Comparison of ENCODE assay signal across 24 mouse cellular contexts in the genomic region with DNA sequence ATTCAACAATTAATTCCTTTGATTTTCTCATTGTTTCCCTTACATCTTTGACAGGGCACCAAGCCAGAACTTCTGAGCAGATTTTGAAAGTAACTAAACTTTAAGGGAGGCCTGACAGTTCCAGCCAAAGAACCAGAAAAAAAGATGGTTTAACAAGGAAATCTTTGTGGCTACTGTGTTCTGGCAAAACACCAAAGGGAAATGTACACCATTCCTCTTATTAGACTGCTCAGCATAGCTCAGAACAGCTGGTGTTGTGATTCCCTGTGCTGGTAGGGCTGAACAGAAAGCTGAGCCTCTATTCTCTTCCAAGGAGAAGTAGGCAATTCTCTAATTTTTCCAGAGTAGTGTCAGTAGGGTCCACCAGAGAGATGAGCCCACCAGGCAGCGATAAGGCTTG.
DNase-seq lines count a peak whose midpoint lies in the region; ATAC-seq and TF ChIP-seq lines count a peak whose summit lies in the region.
"Had no signal": no experiment of that assay in that cellular context is flagged by ENCODE, and none has a peak within 500 bp of the region (broad histone marks: within the 10 kb centered on the region; RNA-seq: fewer than 3 reads in every experiment).

No protein-coding gene starts in this region.

- TF ChIP-seq CTCF in lung, embryonic 14.5 days (IDR thresholded peaks at IDR 0.05; ENCODE audit: low read depth) = no peak
- no peak for TF ChIP-seq CTCF in embryonic fibroblast, embryonic 13.5 days (IDR thresholded peaks at IDR 0.05; ENCODE audit: borderline replicate concordance, insufficient read depth, low read length)

- ATAC-seq in forebrain, embryonic 14.5 days = no peak
- no peak for ATAC-seq in forebrain, embryonic 12.5 days (ENCODE audit: low FRiP score)
- ATAC-seq in lung, embryonic 14.5 days (ENCODE audit: insufficient read depth) = peak; percentile 71; the same call in 1 of the 2 replicates
- ATAC-seq: midbrain, embryonic 13.5 days had no signal

- H3K9me3 ChIP-seq in forebrain, embryonic 14.5 days (replicated peaks; ENCODE audit: control insufficient read depth, low read length) = no peaks in the 10 kb centered on the region
- no peaks in the 10 kb centered on the region for H3K9me3 ChIP-seq in forebrain, embryonic 12.5 days
- no peaks in the 10 kb centered on the region for H3K9me3 ChIP-seq in lung, embryonic 14.5 days (ENCODE audit: low read depth, low read length)
- H3K9me3 ChIP-seq: limb, embryonic 15.5 days; midbrain, embryonic 13.5 days; neural tube, embryonic 12.5 days had no signal

- no peaks in the 10 kb centered on the region for H3K36me3 ChIP-seq in forebrain, embryonic 14.5 days (ENCODE audit: control insufficient read depth, insufficient read depth, low read length)
- no peaks in the 10 kb centered on the region for H3K36me3 ChIP-seq in forebrain, embryonic 12.5 days (replicated peaks)
- no peaks in the 10 kb centered on the region for H3K36me3 ChIP-seq in lung, embryonic 14.5 days (ENCODE audit: insufficient read depth)
- H3K36me3 ChIP-seq: limb, embryonic 15.5 days; midbrain, embryonic 13.5 days; neural tube, embryonic 12.5 days had no signal

- TF ChIP-seq POLR2A in embryonic fibroblast, embryonic 13.5 days (IDR thresholded peaks at IDR 0.05; ENCODE audit: low read depth, low read length) = no peak

- peak; percentile 43 for DNase-seq in forebrain, embryonic 14.5 days (ENCODE audit: low spot score)
- DNase-seq in lung, embryonic 14.5 days = peak; percentile 71
- DNase-seq in lung, postnatal 14 days = no peak
- DNase-seq in Muller cell, postnatal 12 days (ENCODE audit: inconsistent ontology term) = peak; percentile 44
- no peak for DNase-seq in left cerebral cortex, adult 8-10 months (ENCODE audit: low spot score in 2 of 2)
- DNase-seq in heart, adult 8-10 months (ENCODE audit: low spot score) = no peak
- DNase-seq: adrenal gland, adult 8-10 months; cerebellum, adult 9-10 months; gastrocnemius, postnatal 25 days; heart, adult 18-20 months; heart, postnatal 36 days; kidney, adult 2 months; kidney, postnatal 14 days; layer of hippocampus, postnatal 36 days; right cerebral cortex, postnatal 25 days; spleen, adult 18-20 months; thymus, postnatal 25 days had no signal

- H3K4me2 ChIP-seq in forebrain, embryonic 14.5 days (ENCODE audit: low read length) = no peak overlapping the region
- no peak overlapping the region for H3K4me2 ChIP-seq in forebrain, embryonic 12.5 days
- H3K4me2 ChIP-seq in lung, embryonic 14.5 days = no peak overlapping the region
- H3K4me2 ChIP-seq: hindbrain, embryonic 14.5 days; limb, embryonic 15.5 days; midbrain, embryonic 13.5 days; neural tube, embryonic 12.5 days had no signal

- no peak overlapping the region for H3K9ac ChIP-seq in forebrain, embryonic 14.5 days (ENCODE audit: low read length)
- H3K9ac ChIP-seq in forebrain, embryonic 12.5 days = no peak overlapping the region
- no peak overlapping the region for H3K9ac ChIP-seq in lung, embryonic 14.5 days
- H3K9ac ChIP-seq: hindbrain, embryonic 14.5 days; limb, embryonic 15.5 days; liver, embryonic 14.5 days; midbrain, embryonic 13.5 days; neural tube, embryonic 12.5 days had no signal

- H3K4me1 ChIP-seq in forebrain, embryonic 14.5 days (ENCODE audit: control insufficient read depth, insufficient read depth, low read length) = no peaks in the 10 kb centered on the region
- H3K4me1 ChIP-seq in forebrain, embryonic 12.5 days = no peaks in the 10 kb centered on the region
- no peaks in the 10 kb centered on the region for H3K4me1 ChIP-seq in lung, embryonic 14.5 days (ENCODE audit: insufficient read depth)
- no peaks in the 10 kb centered on the region for H3K4me1 ChIP-seq in embryonic fibroblast, embryonic 13.5 days (ENCODE audit: control insufficient read depth, insufficient read depth, low read length)
- H3K4me1 ChIP-seq: limb, embryonic 15.5 days; midbrain, embryonic 13.5 days; neural tube, embryonic 12.5 days had no signal

- no peak overlapping the region for H3K4me3 ChIP-seq in forebrain, embryonic 14.5 days (ENCODE audit: low read depth, low read length)
- H3K4me3 ChIP-seq in forebrain, embryonic 12.5 days (replicated peaks) = no peak overlapping the region
- H3K4me3 ChIP-seq in lung, embryonic 14.5 days (ENCODE audit: low read depth, low read length) = no peak overlapping the region
- no peak overlapping the region for H3K4me3 ChIP-seq in embryonic fibroblast, embryonic 13.5 days (ENCODE audit: insufficient read depth, low read length)
- H3K4me3 ChIP-seq: limb, embryonic 15.5 days; midbrain, embryonic 13.5 days; neural tube, embryonic 12.5 days had no signal

- WGBS in forebrain, embryonic 14.5 days = 82% methylated on average over 1 of the region's 1 CpGs
- WGBS in forebrain, embryonic 12.5 days = 94% methylated on average over 1 of the region's 1 CpGs
- 78% methylated on average over 1 of the region's 1 CpGs for WGBS in lung, embryonic 14.5 days

- H3K27me3 ChIP-seq in forebrain, embryonic 14.5 days (replicated peaks; ENCODE audit: control insufficient read depth, insufficient read depth, low read length) = no peaks in the 10 kb centered on the region
- H3K27me3 ChIP-seq in forebrain, embryonic 12.5 days = no peaks in the 10 kb centered on the region
- no peaks in the 10 kb centered on the region for H3K27me3 ChIP-seq in lung, embryonic 14.5 days (ENCODE audit: insufficient read depth, low read length)
- H3K27me3 ChIP-seq: limb, embryonic 15.5 days; midbrain, embryonic 13.5 days; neural tube, embryonic 12.5 days had no signal

- H3K27ac ChIP-seq in forebrain, embryonic 14.5 days (ENCODE audit: low read depth, low read length) = no peak overlapping the region
- no peak overlapping the region for H3K27ac ChIP-seq in forebrain, embryonic 12.5 days
- H3K27ac ChIP-seq in lung, embryonic 14.5 days (ENCODE audit: low read depth) = no peak overlapping the region
- H3K27ac ChIP-seq in embryonic fibroblast, embryonic 13.5 days (ENCODE audit: insufficient read depth, low read length) = peak overlapping the region; percentile 40; the same call in 1 of the 2 replicates
- H3K27ac ChIP-seq: hindbrain, embryonic 14.5 days; limb, embryonic 15.5 days; liver, embryonic 14.5 days; midbrain, embryonic 13.5 days; neural tube, embryonic 12.5 days had no signal

Comparison
In these comparisons a context has a peak if more than half of its experiments do, and no peak if none do; other contexts are left out.
1. DNase-seq: peak in forebrain, embryonic 14.5 days (single experiment), lung, embryonic 14.5 days (single experiment) and Muller cell, postnatal 12 days (single experiment); none in lung, postnatal 14 days (single experiment), left cerebral cortex, adult 8-10 months (0 of 2) and heart, adult 8-10 months (single experiment).